Mouse (Mus musculus) olfactory bulb, adult 2 months (tissue): ENCODE measurements around the gene Calm5. TPM values are rescaled to one million over a fixed set of nuclear protein-coding genes. Genes with fewer than 3 reads are reported as not detected.
"Not testable (repeated sequence)": the region's sequence is repeated elsewhere in the genome, so short reads cannot be mapped to it uniquely, and the experiment has no call there.

Source experiments
- H3K27ac ChIP-seq: fragments of 200-500 bp; 2 replicates; pipeline ENCODE4 v1.5.1; 2012; ENCODE audit warnings: low read depth, low read length; ENCODE audit not compliant: insufficient read depth
- H3K4me1 ChIP-seq: fragments of 200-500 bp; 2 replicates; pipeline ENCODE4 v1.6.1; 2012; ENCODE audit warnings: low read length; ENCODE audit not compliant: control insufficient read depth, insufficient read depth
- H3K4me3 ChIP-seq: fragments of 200-500 bp; 2 replicates; pipeline ENCODE4 v1.5.1; 2012; ENCODE audit warnings: mild to moderate bottlenecking, low read depth, low read length, moderate library complexity; ENCODE audit not compliant: insufficient read depth
- CTCF ChIP-seq: fragments of 200-500 bp; IDR thresholded peaks from 2 replicates; pipeline ENCODE4 v1.5.1; 2012; ENCODE audit warnings: low read depth, mild to moderate bottlenecking, low read length, moderate library complexity; ENCODE audit not compliant: insufficient read depth
- POLR2A ChIP-seq: fragments of 200-500 bp; IDR thresholded peaks from 2 replicates; pipeline ENCODE4 v1.6.1; 2012; ENCODE audit warnings: mild to moderate bottlenecking, low read depth, low read length, moderate library complexity; ENCODE audit not compliant: insufficient read depth
- WGBS: fragments of 180-500 bp; shearing (Covaris S2); methylation state at CpG from one replicate; pipeline ENCODE4 v1.1.7; 2018; 5-methylcytosine and 5-hydroxymethylcytosine counted together
- polyA plus RNA-seq: library from polyadenylated mRNA; stranded (reverse); fragments of >200 nt; gene quantifications from 2 replicates; pipeline ENCODE4 v1.2.4, GENCODE M21; 2012; ENCODE audit warnings: low replicate concordance; ENCODE audit not compliant: missing spikeins, insufficient read depth, insufficient read length

Calm5 gene
- not detected in 2 replicates for polyA plus RNA-seq

GRCm38 (mm10) chr13:3853648-3854333 is at the start of gene Calm5:
Gene Calm5, plus strand, starts transcription at chr13:3854173.
- H3K4me1 ChIP-seq, result not testable (repeated sequence)
- WGBS, result 87% methylated on average over 3 of the region's 3 CpGs

GRCm38 (mm10) chr13:3804186-3804585 is 49.8 kb upstream of the Calm5 start, which contains the start of gene Calml3:
Gene Calml3, minus strand, starts transcription at chr13:3804316.
- Histone ChIP-seq H3K27ac (no peak within 1 kb of the TSS), H3K4me3 (no peak within 1 kb of the TSS), H3K4me1 (no peaks in the 10 kb centered on the region)
- WGBS, result 91% methylated on average over 13 of the region's 13 CpGs
- no peak for TF ChIP-seq POLR2A
- TF ChIP-seq CTCF, result no peak

More at GRCm38 (mm10) chr13:3853648-3854333, at the start of gene Calm5:
- not testable (repeated sequence) for H3K4me3 ChIP-seq, H3K27ac ChIP-seq

- no peak overlapping the region for H3K27ac ChIP-seq
- TF ChIP-seq CTCF (no peak), POLR2A (no peak)
- H3K4me1 ChIP-seq, result no peaks in the 10 kb centered on the region
- no peak overlapping the region for H3K4me3 ChIP-seq
- WGBS, result 25% methylated on average over 2 of the region's 2 CpGs
These were observed 48.8 kb upstream of the Calm5 start for GRCm38 (mm10) chr13:3805132-3805531.

- no peak overlapping the region for H3K27ac ChIP-seq
- WGBS, result 83% methylated on average over 5 of the region's 5 CpGs
- no peak overlapping the region for H3K4me3 ChIP-seq
- no peaks in the 10 kb centered on the region for H3K4me1 ChIP-seq
- TF ChIP-seq CTCF (no peak), POLR2A (no peak)
These were observed 48.3 kb upstream of the Calm5 start for GRCm38 (mm10) chr13:3805638-3806037.

GRCm38 (mm10) chr13:3807131-3807827 is 46.7 kb upstream of the Calm5 start:
- H3K4me1 ChIP-seq, result no peaks in the 10 kb centered on the region
- TF ChIP-seq POLR2A, result no peak
- no peak for TF ChIP-seq CTCF
- WGBS, result 42% methylated on average over 7 of the region's 7 CpGs
- no peak overlapping the region for H3K4me3 ChIP-seq
- H3K27ac ChIP-seq, result no peak overlapping the region

- H3K4me1 ChIP-seq, result no peaks in the 10 kb centered on the region
- TF ChIP-seq CTCF, result no peak
- no peak for TF ChIP-seq POLR2A
- WGBS, result 87% methylated on average over 5 of the region's 5 CpGs
- no peak overlapping the region for H3K4me3 ChIP-seq
- no peak overlapping the region for H3K27ac ChIP-seq
These were observed 35.8 kb upstream of the Calm5 start for GRCm38 (mm10) chr13:3818012-3818739.

GRCm38 (mm10) chr13:3818740-3819076 is 35.3 kb upstream of the Calm5 start:
- H3K4me1 ChIP-seq, result no peaks in the 10 kb centered on the region
- H3K27ac ChIP-seq, result no peak overlapping the region
- no peak for TF ChIP-seq CTCF
- no peak for TF ChIP-seq POLR2A
- 89% methylated on average over 2 of the region's 2 CpGs for WGBS
- H3K4me3 ChIP-seq, result no peak overlapping the region

- no peaks in the 10 kb centered on the region for H3K4me1 ChIP-seq
- no peak overlapping the region for H3K27ac ChIP-seq
- WGBS, result 62% methylated on average over 4 of the region's 4 CpGs
- no peak overlapping the region for H3K4me3 ChIP-seq
- TF ChIP-seq POLR2A (no peak), CTCF (no peak)
These were observed 31.9 kb upstream of the Calm5 start for GRCm38 (mm10) chr13:3822105-3822504.

GRCm38 (mm10) chr13:3825726-3826125 is 28.2 kb upstream of the Calm5 start:
- TF ChIP-seq CTCF, result no peak
- no peak for TF ChIP-seq POLR2A
- Histone ChIP-seq H3K27ac (no peak overlapping the region), H3K4me1 (no peaks in the 10 kb centered on the region), H3K4me3 (no peak overlapping the region)
